Mouse (Mus musculus): Measurements from ENCODE around the gene Cmah.
"Not testable (repeated sequence)": the region's sequence is repeated elsewhere in the genome, so short reads cannot be mapped to it uniquely, and the experiment has no call there.

Gene Cmah

GRCm38 (mm10) chr13:24365191-24365590 is 38.0 kb downstream of the Cmah start:
- no peaks in the 10 kb centered on the region for H3K27me3 ChIP-seq (ENCODE audit: insufficient read depth, low read length)
- H3K4me1 ChIP-seq (replicated peaks; ENCODE audit: low read depth, low read length) = no peaks in the 10 kb centered on the region
- TF ChIP-seq CTCF (conservative IDR thresholded peaks at IDR 0.05; ENCODE audit: low read length) = no peak
- no peak for TF ChIP-seq NANOG (IDR thresholded peaks at IDR 0.05; ENCODE audit: borderline replicate concordance, low read length)
- TF ChIP-seq POU5F1 (IDR thresholded peaks at IDR 0.05; ENCODE audit: borderline replicate concordance, low read length) = no peak
- no peaks in the 10 kb centered on the region for H3K36me3 ChIP-seq (ENCODE audit: insufficient read depth, low read length)
- H3K9me3 ChIP-seq (ENCODE audit: low read length) = no peaks in the 10 kb centered on the region
- no peak overlapping the region for H3K4me3 ChIP-seq (replicated peaks; ENCODE audit: low read length)

DNA sequence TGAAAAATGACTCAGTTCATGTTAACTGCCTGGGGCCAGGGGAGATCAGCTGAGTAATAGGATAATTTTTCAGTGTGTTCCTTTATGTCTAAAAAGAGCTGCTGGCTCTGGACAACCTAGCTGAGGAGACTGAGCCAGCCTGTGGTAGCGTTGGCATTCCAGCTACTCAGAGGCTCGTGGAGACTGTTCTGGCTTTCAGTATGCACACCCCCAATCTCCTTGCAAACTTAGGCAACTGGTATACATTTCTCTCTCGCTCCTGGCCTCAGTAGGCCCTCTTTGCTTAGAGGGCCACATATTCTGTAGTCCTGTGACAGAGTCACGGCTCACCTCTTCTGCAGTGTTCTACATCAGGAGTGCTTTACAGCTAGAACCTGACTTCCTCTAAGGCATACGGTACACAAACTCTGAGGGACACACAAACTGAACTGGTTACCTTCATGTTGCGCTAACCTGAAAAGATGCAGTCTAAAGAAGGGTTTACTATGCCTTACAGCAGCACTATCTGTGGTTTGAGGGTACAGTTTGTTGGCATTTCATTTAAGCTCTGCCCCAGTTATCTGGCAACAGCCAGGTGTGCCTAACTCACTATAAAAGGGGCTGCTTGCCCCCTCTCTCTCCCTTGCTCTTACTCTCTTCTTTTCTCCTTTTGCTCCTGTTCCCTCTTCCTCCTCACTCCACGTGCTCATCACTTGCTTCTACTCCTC is 45.8 kb downstream of the Cmah start:
- H3K4me1 ChIP-seq (replicated peaks; ENCODE audit: low read depth, low read length) = no peaks in the 10 kb centered on the region
- H3K27me3 ChIP-seq (ENCODE audit: insufficient read depth, low read length) = peaks cover 3% of the 10 kb centered on the region; the same call in 1 of the 2 replicates
- TF ChIP-seq CTCF (conservative IDR thresholded peaks at IDR 0.05; ENCODE audit: low read length) (no peak), NANOG (IDR thresholded peaks at IDR 0.05; ENCODE audit: borderline replicate concordance, low read length) (no peak), POU5F1 (IDR thresholded peaks at IDR 0.05; ENCODE audit: borderline replicate concordance, low read length) (no peak)
- no peaks in the 10 kb centered on the region for H3K36me3 ChIP-seq (ENCODE audit: insufficient read depth, low read length)
- H3K4me3 ChIP-seq (replicated peaks; ENCODE audit: low read length) = no peak overlapping the region
- no peaks in the 10 kb centered on the region for H3K9me3 ChIP-seq (ENCODE audit: low read length)

GRCm38 (mm10) chr13:24374606-24375005 is 47.4 kb downstream of the Cmah start:
- not testable (repeated sequence) for H3K27me3 ChIP-seq (ENCODE audit: insufficient read depth, low read length); H3K9me3 ChIP-seq (ENCODE audit: low read length); H3K4me3 ChIP-seq (replicated peaks; ENCODE audit: low read length); H3K4me1 ChIP-seq (replicated peaks; ENCODE audit: low read depth, low read length); H3K36me3 ChIP-seq (ENCODE audit: insufficient read depth, low read length)

DNA sequence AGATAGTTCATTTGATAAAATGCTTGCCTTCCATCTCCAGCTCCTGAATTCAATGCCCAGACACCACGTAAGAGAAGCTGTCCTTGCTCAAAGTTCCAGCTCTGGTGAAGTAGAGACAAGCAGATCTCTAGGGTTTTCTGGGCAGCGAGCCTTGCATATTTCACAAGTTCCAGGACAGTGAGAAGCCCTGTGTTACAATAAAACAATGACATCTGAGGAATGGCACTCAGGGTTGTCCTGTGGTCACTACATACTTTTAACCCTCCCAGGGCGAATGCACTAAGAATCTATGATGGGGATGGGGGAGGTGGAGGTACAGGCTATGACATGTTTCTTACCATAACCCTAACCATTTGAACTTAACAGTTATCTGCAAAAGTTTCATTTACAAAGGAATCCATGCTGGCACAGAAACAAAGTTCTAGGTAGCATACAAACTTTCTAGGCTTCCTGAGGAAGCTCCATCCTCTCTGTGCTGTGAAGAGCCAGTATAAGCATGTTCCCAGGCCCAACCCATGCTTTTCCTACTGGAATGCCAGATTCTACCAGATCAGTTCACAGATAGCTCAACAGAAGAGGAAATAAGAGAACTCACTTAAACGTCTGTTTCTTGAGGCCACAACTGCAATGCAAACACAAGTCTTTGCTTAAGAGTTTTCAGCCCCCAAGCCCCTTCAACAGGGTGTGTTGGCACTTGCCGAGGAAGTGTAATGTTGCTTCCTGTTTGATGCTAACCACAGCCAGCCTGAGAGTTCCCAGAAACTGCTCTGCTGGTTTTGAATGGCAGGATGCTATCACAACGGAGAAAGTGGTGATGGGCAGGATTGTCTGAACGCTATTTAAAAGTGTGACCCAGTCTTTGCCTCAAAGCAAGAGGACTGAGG is 48.4 kb downstream of the Cmah start:
- Histone ChIP-seq H3K27me3 (ENCODE audit: insufficient read depth, low read length) (peaks cover 3% of the 10 kb centered on the region; the same call in 1 of the 2 replicates), H3K4me1 (replicated peaks; ENCODE audit: low read depth, low read length) (no peaks in the 10 kb centered on the region), H3K4me3 (replicated peaks; ENCODE audit: low read length) (no peak overlapping the region)

DNA sequence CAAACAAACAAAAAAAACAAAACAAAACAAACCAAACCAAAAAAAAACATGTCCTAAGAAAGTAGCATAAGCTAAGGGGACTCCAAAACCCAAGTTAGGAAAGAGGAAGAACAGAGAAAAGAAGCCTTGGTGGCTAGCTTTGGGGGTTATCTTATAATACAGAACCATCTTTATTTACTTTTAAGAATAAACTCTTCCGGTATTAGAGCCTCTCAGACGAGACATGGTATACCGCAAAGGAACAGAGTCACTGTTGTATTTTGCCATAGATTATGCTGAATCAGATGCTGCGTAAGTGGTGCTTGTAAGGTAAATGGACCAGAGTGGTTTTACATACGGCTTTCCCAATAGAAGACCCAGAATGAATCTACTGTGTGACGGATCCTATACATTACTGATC is 53.5 kb downstream of the Cmah start:
- no peaks in the 10 kb centered on the region for H3K9me3 ChIP-seq (ENCODE audit: low read length)
- H3K27me3 ChIP-seq (ENCODE audit: insufficient read depth, low read length) = 0 out of 2 replicates have a peak, but pooled peaks cover 4% of the 10 kb centered on the region
- no peak for TF ChIP-seq CTCF (conservative IDR thresholded peaks at IDR 0.05; ENCODE audit: low read length)
- TF ChIP-seq NANOG (IDR thresholded peaks at IDR 0.05; ENCODE audit: borderline replicate concordance, low read length) = no peak
- TF ChIP-seq POU5F1 (IDR thresholded peaks at IDR 0.05; ENCODE audit: borderline replicate concordance, low read length) = no peak
- H3K4me3 ChIP-seq (replicated peaks; ENCODE audit: low read length) = no peak overlapping the region
- no peaks in the 10 kb centered on the region for H3K36me3 ChIP-seq (ENCODE audit: insufficient read depth, low read length)
- H3K4me1 ChIP-seq (replicated peaks; ENCODE audit: low read depth, low read length) = no peaks in the 10 kb centered on the region

More for the DNA sequence above, 48.4 kb downstream of the Cmah start:
- no peaks in the 10 kb centered on the region for H3K36me3 ChIP-seq (ENCODE audit: insufficient read depth, low read length)
- H3K9me3 ChIP-seq (ENCODE audit: low read length) = no peaks in the 10 kb centered on the region
- no peak for TF ChIP-seq CTCF (conservative IDR thresholded peaks at IDR 0.05; ENCODE audit: low read length)
- no peak for TF ChIP-seq NANOG (IDR thresholded peaks at IDR 0.05; ENCODE audit: borderline replicate concordance, low read length)

DNA sequence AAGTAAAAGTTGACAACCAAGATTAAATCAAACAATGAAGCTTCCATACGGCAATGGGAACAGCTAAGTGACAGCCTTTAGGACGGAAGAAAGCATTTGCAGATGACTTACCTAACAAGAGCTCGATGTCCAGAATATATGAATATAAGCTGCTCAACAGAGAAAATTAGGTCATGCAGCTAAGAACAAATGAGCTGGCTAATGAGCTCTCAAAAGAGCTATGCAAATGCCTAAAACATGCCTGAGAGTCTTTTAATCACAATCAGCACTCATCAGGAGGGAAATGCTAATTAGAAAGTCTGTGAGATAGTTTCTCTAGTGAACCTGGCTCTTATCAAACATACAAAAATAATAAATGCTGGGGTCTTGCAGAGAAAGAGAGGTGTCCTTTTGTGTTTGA is 56.7 kb downstream of the Cmah start:
- H3K4me3 ChIP-seq (replicated peaks; ENCODE audit: low read length) = no peak overlapping the region
- H3K9me3 ChIP-seq (ENCODE audit: low read length) = no peaks in the 10 kb centered on the region
- H3K36me3 ChIP-seq (ENCODE audit: insufficient read depth, low read length) = no peaks in the 10 kb centered on the region
- no peak for TF ChIP-seq NANOG (IDR thresholded peaks at IDR 0.05; ENCODE audit: borderline replicate concordance, low read length)
- TF ChIP-seq POU5F1 (IDR thresholded peaks at IDR 0.05; ENCODE audit: borderline replicate concordance, low read length) = no peak
- no peak for TF ChIP-seq CTCF (conservative IDR thresholded peaks at IDR 0.05; ENCODE audit: low read length)
- H3K4me1 ChIP-seq (replicated peaks; ENCODE audit: low read depth, low read length) = no peaks in the 10 kb centered on the region
- H3K27me3 ChIP-seq (ENCODE audit: insufficient read depth, low read length) = 0 out of 2 replicates have a peak, but pooled peaks cover 4% of the 10 kb centered on the region

DNA sequence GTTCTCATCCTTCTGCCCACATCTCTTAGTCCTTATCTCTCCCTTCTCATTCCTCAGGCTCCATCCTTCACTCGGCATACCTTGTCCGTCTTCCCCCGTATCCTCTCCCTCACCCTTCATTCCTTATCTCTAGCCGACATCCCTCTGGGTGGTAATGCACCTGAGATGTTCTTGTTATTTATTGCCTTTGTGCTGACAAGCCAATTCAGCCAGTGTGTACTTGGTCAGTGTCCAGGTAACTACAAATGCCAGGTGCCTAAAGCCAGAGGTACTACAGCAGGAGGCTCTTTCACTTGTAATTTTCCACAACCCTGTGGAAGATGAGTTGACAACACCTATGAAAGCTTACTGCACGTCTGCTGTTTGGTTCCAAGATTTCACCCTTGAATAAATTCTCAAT is 64.7 kb downstream of the Cmah start:
- no peaks in the 10 kb centered on the region for H3K4me1 ChIP-seq (replicated peaks; ENCODE audit: low read depth, low read length)
- no peaks in the 10 kb centered on the region for H3K27me3 ChIP-seq (ENCODE audit: insufficient read depth, low read length)
- TF ChIP-seq NANOG (IDR thresholded peaks at IDR 0.05; ENCODE audit: borderline replicate concordance, low read length) (no peak), CTCF (conservative IDR thresholded peaks at IDR 0.05; ENCODE audit: low read length) (no peak), POU5F1 (IDR thresholded peaks at IDR 0.05; ENCODE audit: borderline replicate concordance, low read length) (no peak)
- H3K36me3 ChIP-seq (ENCODE audit: insufficient read depth, low read length) = no peaks in the 10 kb centered on the region
- no peaks in the 10 kb centered on the region for H3K9me3 ChIP-seq (ENCODE audit: low read length)
- H3K4me3 ChIP-seq (replicated peaks; ENCODE audit: low read length) = no peak overlapping the region

DNA sequence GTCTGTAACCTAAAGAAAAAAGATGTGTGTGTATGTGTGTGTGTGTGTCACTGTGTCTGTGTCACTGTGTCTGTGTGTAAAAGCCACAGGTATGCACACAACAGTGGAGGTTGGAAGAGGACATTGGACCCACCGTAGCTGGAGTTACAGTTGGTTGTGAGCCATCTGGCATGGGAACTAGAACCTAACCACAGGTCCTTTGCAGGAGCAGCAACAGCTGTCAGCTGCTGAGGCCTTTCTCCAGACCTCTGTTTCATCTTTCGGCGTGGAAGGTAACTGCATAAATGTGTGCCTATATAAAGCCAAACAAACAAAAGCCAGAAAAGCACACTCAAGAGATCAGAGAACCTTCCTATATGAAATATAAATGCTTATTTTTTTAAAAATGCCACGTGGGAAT is 65.5 kb downstream of the Cmah start:
- Histone ChIP-seq H3K4me3 (replicated peaks; ENCODE audit: low read length) (no peak overlapping the region), H3K27me3 (ENCODE audit: insufficient read depth, low read length) (no peaks in the 10 kb centered on the region), H3K36me3 (ENCODE audit: insufficient read depth, low read length) (no peaks in the 10 kb centered on the region), H3K4me1 (replicated peaks; ENCODE audit: low read depth, low read length) (no peaks in the 10 kb centered on the region), H3K9me3 (ENCODE audit: low read length) (no peaks in the 10 kb centered on the region)
- TF ChIP-seq CTCF (conservative IDR thresholded peaks at IDR 0.05; ENCODE audit: low read length) (no peak), NANOG (IDR thresholded peaks at IDR 0.05; ENCODE audit: borderline replicate concordance, low read length) (no peak), POU5F1 (IDR thresholded peaks at IDR 0.05; ENCODE audit: borderline replicate concordance, low read length) (no peak)

Data from E14TG2a.4 (cell line).